Mouse (Mus musculus) heart, embryonic 10.5 days (tissue): Measurements from ENCODE around the gene 1700015F17Rik. TPM values are rescaled to one million over a fixed set of nuclear protein-coding genes. Genes with fewer than 3 reads are reported as not detected.

ENCODE experiments used
- DNase-seq: peaks from one replicate; pipeline ENCODE4 v3.0.0-alpha.2; 2017; ENCODE audit warnings: low spot score
- H3K27ac ChIP-seq: fragments of 300-500 bp; sonication (generic); 2 replicates; pipeline ENCODE4 v1.5.1; 2016; ENCODE audit warnings: mild to moderate bottlenecking
- H3K27me3 ChIP-seq: fragments of 300-500 bp; sonication (generic); 2 replicates; pipeline ENCODE4 v1.6.1; 2016; ENCODE audit warnings: mild to moderate bottlenecking; ENCODE audit not compliant: poor library complexity, insufficient read depth, severe bottlenecking
- H3K36me3 ChIP-seq: fragments of 300-500 bp; sonication (generic); 2 replicates; pipeline ENCODE4 v1.6.1; 2016; ENCODE audit warnings: mild to moderate bottlenecking, moderate library complexity
- H3K4me1 ChIP-seq: fragments of 300-500 bp; sonication (generic); 2 replicates; pipeline ENCODE4 v1.6.1; 2016; ENCODE audit warnings: mild to moderate bottlenecking
- H3K4me3 ChIP-seq: fragments of 300-500 bp; sonication (generic); 2 replicates; pipeline ENCODE4 v1.5.1; 2016; ENCODE audit warnings: mild to moderate bottlenecking, moderate library complexity
- H3K9me3 ChIP-seq: fragments of 300-500 bp; sonication (generic); 2 replicates; pipeline ENCODE4 v1.6.1; 2016; ENCODE audit warnings: mild to moderate bottlenecking, moderate library complexity
- WGBS: fragments of 180-500 bp; shearing (Covaris S2); methylation state at CpG from one replicate; pipeline ENCODE4 v1.1.7; 2016; 5-methylcytosine and 5-hydroxymethylcytosine counted together
- polyA plus RNA-seq: library from polyadenylated mRNA; unstranded; fragments of >200 nt; fragmentation: Nextera tagmentation; extraction: Ambion mirVana; gene quantifications from 2 replicates; pipeline ENCODE4 v1.2.1, GENCODE M21; 2016

Gene 1700015F17Rik
- polyA plus RNA-seq, 1 experiment from 2014 or later, result not detected

GRCm38 (mm10) chr5:5494269-5495005 lies 15.5 kb upstream of the 1700015F17Rik start:
- no peak for DNase-seq
- H3K36me3 ChIP-seq, result no peaks in the 10 kb centered on the region
- no peaks in the 10 kb centered on the region for H3K9me3 ChIP-seq
- H3K4me3 ChIP-seq, result no peak overlapping the region
- H3K27ac ChIP-seq, result no peak overlapping the region
- WGBS, result 38% methylated on average over 16 of the region's 16 CpGs
- no peaks in the 10 kb centered on the region for H3K4me1 ChIP-seq
- 0 out of 2 replicates have a peak, but pooled peaks cover 5% of the 10 kb centered on the region for H3K27me3 ChIP-seq

GRCm38 (mm10) chr5:5492163-5492562 lies 13.2 kb upstream of the 1700015F17Rik start:
- H3K9me3 ChIP-seq, result no peaks in the 10 kb centered on the region
- H3K27ac ChIP-seq, result no peak overlapping the region
- 0 out of 2 replicates have a peak, but pooled peaks cover 5% of the 10 kb centered on the region for H3K27me3 ChIP-seq
- no peak overlapping the region for H3K4me3 ChIP-seq
- H3K4me1 ChIP-seq, result no peaks in the 10 kb centered on the region
- H3K36me3 ChIP-seq, result no peaks in the 10 kb centered on the region
- 85% methylated on average over 4 of the region's 4 CpGs for WGBS
- DNase-seq, result no peak

GRCm38 (mm10) chr5:5486071-5486470 lies 7.1 kb upstream of the 1700015F17Rik start:
- no peak for DNase-seq
- no peak overlapping the region for H3K4me3 ChIP-seq
- no peaks in the 10 kb centered on the region for H3K36me3 ChIP-seq
- no peaks in the 10 kb centered on the region for H3K9me3 ChIP-seq
- no peak overlapping the region for H3K27ac ChIP-seq
- no peaks in the 10 kb centered on the region for H3K27me3 ChIP-seq
- H3K4me1 ChIP-seq, result no peaks in the 10 kb centered on the region
- WGBS, result 56% methylated on average over 3 of the region's 3 CpGs

GRCm38 (mm10) chr5:5483254-5483858 lies 4.4 kb upstream of the 1700015F17Rik start:
- Histone ChIP-seq H3K4me3 (no peak overlapping the region), H3K4me1 (no peaks in the 10 kb centered on the region), H3K27ac (no peak overlapping the region), H3K27me3 (no peaks in the 10 kb centered on the region), H3K36me3 (no peaks in the 10 kb centered on the region), H3K9me3 (no peaks in the 10 kb centered on the region)
- 67% methylated on average over 9 of the region's 9 CpGs for WGBS
- DNase-seq, result no peak

GRCm38 (mm10) chr5:5481662-5482061 lies 2.7 kb upstream of the 1700015F17Rik start:
- no peak overlapping the region for H3K27ac ChIP-seq
- no peaks in the 10 kb centered on the region for H3K4me1 ChIP-seq
- no peak for DNase-seq
- no peaks in the 10 kb centered on the region for H3K27me3 ChIP-seq
- H3K4me3 ChIP-seq, result no peak overlapping the region
- H3K9me3 ChIP-seq, result no peaks in the 10 kb centered on the region
- no peaks in the 10 kb centered on the region for H3K36me3 ChIP-seq
- 2% methylated on average over 1 of the region's 1 CpGs for WGBS

- H3K27ac ChIP-seq, result no peak overlapping the region
- no peak for DNase-seq
- no peaks in the 10 kb centered on the region for H3K36me3 ChIP-seq
- no peak overlapping the region for H3K4me3 ChIP-seq
- no peaks in the 10 kb centered on the region for H3K9me3 ChIP-seq
- H3K27me3 ChIP-seq, result no peaks in the 10 kb centered on the region
- WGBS, result 74% methylated on average over 4 of the region's 4 CpGs
- H3K4me1 ChIP-seq, result no peaks in the 10 kb centered on the region
Measured at GRCm38 (mm10) chr5:5476133-5476532, 2.8 kb downstream of the 1700015F17Rik start.

GRCm38 (mm10) chr5:5465256-5465655 lies 13.7 kb downstream of the 1700015F17Rik start:
- DNase-seq, result no peak
- H3K4me1 ChIP-seq, result no peaks in the 10 kb centered on the region
- no peaks in the 10 kb centered on the region for H3K27me3 ChIP-seq
- 50% methylated on average over 1 of the region's 1 CpGs for WGBS
- no peak overlapping the region for H3K27ac ChIP-seq
- H3K4me3 ChIP-seq, result no peak overlapping the region
- no peaks in the 10 kb centered on the region for H3K36me3 ChIP-seq
- no peaks in the 10 kb centered on the region for H3K9me3 ChIP-seq

GRCm38 (mm10) chr5:5431746-5432438 lies 47.1 kb downstream of the 1700015F17Rik start:
- no peak overlapping the region for H3K4me3 ChIP-seq
- no peaks in the 10 kb centered on the region for H3K27me3 ChIP-seq
- H3K4me1 ChIP-seq, result no peaks in the 10 kb centered on the region
- H3K27ac ChIP-seq, result no peak overlapping the region
- no peaks in the 10 kb centered on the region for H3K9me3 ChIP-seq
- H3K36me3 ChIP-seq, result no peaks in the 10 kb centered on the region
- no peak for DNase-seq
- WGBS, result 70% methylated on average over 5 of the region's 5 CpGs

GRCm38 (mm10) chr5:5423723-5424171 lies 55.2 kb downstream of the 1700015F17Rik start:
- H3K4me1 ChIP-seq, result 0 out of 2 replicates have a peak, but pooled peaks cover 3% of the 10 kb centered on the region
- H3K27ac ChIP-seq, result no peak overlapping the region
- DNase-seq, result no peak
- no peaks in the 10 kb centered on the region for H3K9me3 ChIP-seq
- H3K36me3 ChIP-seq, result no peaks in the 10 kb centered on the region
- no peaks in the 10 kb centered on the region for H3K27me3 ChIP-seq
- WGBS, result 60% methylated on average over 6 of the region's 6 CpGs
- H3K4me3 ChIP-seq, result no peak overlapping the region

- H3K27ac ChIP-seq, result no peak overlapping the region
- H3K9me3 ChIP-seq, result no peaks in the 10 kb centered on the region
- H3K27me3 ChIP-seq, result no peaks in the 10 kb centered on the region
- WGBS, result 94% methylated on average over 4 of the region's 4 CpGs
- no peaks in the 10 kb centered on the region for H3K36me3 ChIP-seq
- DNase-seq, result no peak
- no peak overlapping the region for H3K4me3 ChIP-seq
- H3K4me1 ChIP-seq, result 0 out of 2 replicates have a peak, but pooled peaks cover 3% of the 10 kb centered on the region
Measured at GRCm38 (mm10) chr5:5423081-5423480, 55.9 kb downstream of the 1700015F17Rik start.

GRCm38 (mm10) chr5:5421439-5421838 lies 57.5 kb downstream of the 1700015F17Rik start:
- no peaks in the 10 kb centered on the region for H3K27me3 ChIP-seq
- no peaks in the 10 kb centered on the region for H3K9me3 ChIP-seq
- DNase-seq, result no peak
- H3K27ac ChIP-seq, result no peak overlapping the region
- 85% methylated on average over 2 of the region's 2 CpGs for WGBS
- H3K36me3 ChIP-seq, result no peaks in the 10 kb centered on the region
- H3K4me1 ChIP-seq, result 0 out of 2 replicates have a peak, but pooled peaks cover 3% of the 10 kb centered on the region
- no peak overlapping the region for H3K4me3 ChIP-seq

GRCm38 (mm10) chr5:5419992-5420455 lies 58.9 kb downstream of the 1700015F17Rik start, which contains the start of gene Cdk14:
TSS of gene Cdk14 (minus strand) at chr5:5420312.
- no peaks in the 10 kb centered on the region for H3K36me3 ChIP-seq
- no peaks in the 10 kb centered on the region for H3K27me3 ChIP-seq
- WGBS, result 82% methylated on average over 9 of the region's 9 CpGs
- no peak for DNase-seq
- H3K4me1 ChIP-seq, result 0 out of 2 replicates have a peak, but pooled peaks cover 3% of the 10 kb centered on the region
- no peak within 1 kb of the TSS for H3K4me3 ChIP-seq
- no peak within 1 kb of the TSS for H3K27ac ChIP-seq
- no peaks in the 10 kb centered on the region for H3K9me3 ChIP-seq

GRCm38 (mm10) chr5:5419253-5419652 lies 59.7 kb downstream of the 1700015F17Rik start:
- no peak for DNase-seq
- Histone ChIP-seq H3K27me3 (no peaks in the 10 kb centered on the region), H3K4me1 (0 out of 2 replicates have a peak, but pooled peaks cover 3% of the 10 kb centered on the region), H3K9me3 (no peaks in the 10 kb centered on the region), H3K36me3 (no peaks in the 10 kb centered on the region), H3K27ac (no peak overlapping the region), H3K4me3 (no peak overlapping the region)
- WGBS, result 68% methylated on average over 1 of the region's 1 CpGs
